11 mouse cellular contexts compared by ENCODE assay signal in genomic region chr7:27328648-27329047, GRCm38 (mm10). TPM values are rescaled to one million over a fixed set of nuclear protein-coding genes. Genes with fewer than 3 reads are reported as not detected.
A peak's percentile ranks its signal among the peaks of the same experiment; 100 is the strongest.
DNase-seq lines count a peak whose midpoint lies in the region; ATAC-seq and TF ChIP-seq lines count a peak whose summit lies in the region.
"Had no signal": no experiment of that assay in that cellular context is flagged by ENCODE, and none has a peak within 500 bp of the region (broad histone marks: within the 10 kb centered on the region; RNA-seq: fewer than 3 reads in every experiment).

No protein-coding gene starts in this region.

- no peak overlapping the region for H3K9ac ChIP-seq in kidney, postnatal 0 days (ENCODE audit: low read depth, low read length)
- H3K9ac ChIP-seq in neural tube, embryonic 15.5 days (replicated peaks), result no peak overlapping the region

- H3K4me1 ChIP-seq in kidney, postnatal 0 days (replicated peaks; ENCODE audit: insufficient read depth, low read length), result peaks cover 19% of the 10 kb centered on the region
- H3K4me1 ChIP-seq in neural tube, embryonic 15.5 days, result peaks cover 58% of the 10 kb centered on the region

- no peaks in the 10 kb centered on the region for H3K36me3 ChIP-seq in kidney, postnatal 0 days (ENCODE audit: insufficient read depth, low read length)
- H3K36me3 ChIP-seq in neural tube, embryonic 15.5 days, result no peaks in the 10 kb centered on the region

- 46% methylated on average over 16 of the region's 16 CpGs for WGBS in kidney, postnatal 0 days
- WGBS in neural tube, embryonic 15.5 days, result 40% methylated on average over 16 of the region's 16 CpGs

- H3K27me3 ChIP-seq in kidney, postnatal 0 days (ENCODE audit: insufficient read depth, low read length), result peaks cover 3% of the 10 kb centered on the region; the same call in 1 of the 2 replicates
- H3K27me3 ChIP-seq in neural tube, embryonic 15.5 days (replicated peaks), result peaks cover 96% of the 10 kb centered on the region

- no peak overlapping the region for H3K27ac ChIP-seq in kidney, postnatal 0 days
- H3K27ac ChIP-seq in neural tube, embryonic 15.5 days (replicated peaks), result no peak overlapping the region
- H3K27ac ChIP-seq: layer of hippocampus, adult 2 months had no signal

- TF ChIP-seq CTCF in kidney, postnatal 0 days (IDR thresholded peaks at IDR 0.05; ENCODE audit: low read depth), result no peak

- DNase-seq in cerebellum, adult 11-12 months, result peak; percentile 56
- peak; percentile 54 for DNase-seq in urinary bladder, postnatal 14 days (ENCODE audit: low spot score)
- DNase-seq in urinary bladder, postnatal 25 days (ENCODE audit: low spot score), result no peak
- DNase-seq in kidney, postnatal 0 days (ENCODE audit: low spot score), result no peak
- no peak for DNase-seq in layer of hippocampus, postnatal 10 days (ENCODE audit: low spot score in 2 of 2)
- no peak for DNase-seq in neural tube, embryonic 10.5 days (ENCODE audit: extremely low spot score, low spot score)

- H3K9me3 ChIP-seq in kidney, postnatal 0 days (replicated peaks; ENCODE audit: low read length), result no peaks in the 10 kb centered on the region
- H3K9me3 ChIP-seq in neural tube, embryonic 15.5 days (replicated peaks), result no peaks in the 10 kb centered on the region

- ATAC-seq in cerebellum, adult (ENCODE audit: insufficient number of reproducible peaks, low FRiP score, low TSS enrichment), result no peak
- no peak for ATAC-seq in kidney, postnatal 0 days (replicated peaks; ENCODE audit: low FRiP score, low read depth)
- no peak for ATAC-seq in neural tube, embryonic 15.5 days (ENCODE audit: low FRiP score)

- H3K4me2 ChIP-seq in kidney, postnatal 0 days (ENCODE audit: low read length), result peak overlapping the region; percentile 89; the same call in 1 of the 2 replicates
- H3K4me2 ChIP-seq in neural tube, embryonic 15.5 days, result no peak overlapping the region

- no peak overlapping the region for H3K4me3 ChIP-seq in kidney, postnatal 0 days (replicated peaks; ENCODE audit: low read depth, low read length)
- H3K4me3 ChIP-seq in neural tube, embryonic 15.5 days (replicated peaks), result no peak overlapping the region

RNA-seq across cellular contexts. Expression of gene Ltbp4, which starts 8.8 kb away (rescaled TPM):
- 41.7 and 43.8 TPM in 2 replicates for polyA plus RNA-seq in kidney, postnatal 0 days (2015; fragmentation: Nextera tagmentation; extraction: Ambion mirVana)
- total RNA-seq in layer of hippocampus, postnatal 10 days (2021), result 10 to 100 TPM; 49.9 to 59.2 TPM
- polyA plus RNA-seq in neural tube, embryonic 15.5 days (2015; fragmentation: Nextera tagmentation; extraction: Ambion mirVana), result 10.7 and 17.8 TPM in 2 replicates

RNA-seq across cellular contexts. Expression of gene Shkbp1, which starts 27.2 kb away (rescaled TPM):
- polyA plus RNA-seq in kidney, postnatal 0 days (2015; fragmentation: Nextera tagmentation; extraction: Ambion mirVana), result 34.1 and 40.2 TPM in 2 replicates
- 10 to 100 TPM; 24.9 to 29.9 TPM for total RNA-seq in layer of hippocampus, postnatal 10 days (2021)
- polyA plus RNA-seq in neural tube, embryonic 15.5 days (2015; fragmentation: Nextera tagmentation; extraction: Ambion mirVana), result 28.9 and 33.4 TPM in 2 replicates

RNA-seq across cellular contexts. Expression of gene Gm20479, which starts 28.6 kb away (rescaled TPM):
- polyA plus RNA-seq in kidney, postnatal 0 days (2015; fragmentation: Nextera tagmentation; extraction: Ambion mirVana), result 0.57 TPM in 1 of 2 replicates, not detected in the other
- not detected for total RNA-seq in layer of hippocampus, postnatal 10 days (2021)
- polyA plus RNA-seq in neural tube, embryonic 15.5 days (2015; fragmentation: Nextera tagmentation; extraction: Ambion mirVana), result not detected in 2 replicates
- total RNA-seq: layer of hippocampus, adult 2 months; liver, adult 2 months; megakaryocyte-erythroid progenitor cell, adult 5-6 weeks had no signal
- polyA plus RNA-seq: liver, adult 2 months had no signal

Comparison
In these comparisons a context has a peak if more than half of its experiments do, and no peak if none do; other contexts are left out.
1. DNase-seq: peak in cerebellum, adult 11-12 months (single experiment) and urinary bladder, postnatal 14 days (single experiment); none in urinary bladder, postnatal 25 days (single experiment), kidney, postnatal 0 days (single experiment), layer of hippocampus, postnatal 10 days (0 of 2) and neural tube, embryonic 10.5 days (single experiment).